In the genomic region with DNA sequence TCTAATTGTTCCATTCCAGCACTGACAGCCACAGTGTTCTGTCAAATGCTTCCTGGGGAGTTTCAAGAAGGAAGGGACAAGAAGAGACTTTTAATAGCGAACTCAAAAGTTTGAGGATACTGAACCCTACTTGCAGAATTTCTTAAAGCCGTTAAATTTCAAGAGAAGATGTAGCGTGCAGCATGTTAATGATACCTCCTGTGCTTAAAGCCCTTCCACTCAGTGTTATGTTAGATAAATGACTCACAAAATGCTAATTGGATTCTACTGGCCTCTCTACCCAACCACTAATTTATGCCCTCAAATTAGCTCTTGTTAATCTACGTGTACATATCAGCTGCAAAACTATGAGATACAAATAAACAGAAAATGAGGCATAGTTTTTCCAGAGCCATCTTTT, we compare ENCODE assay signal across 25 mouse cellular contexts.
"Had no signal": no experiment of that assay in that cellular context is flagged by ENCODE, and none has a peak within 500 bp of the region (broad histone marks: within the 10 kb centered on the region; RNA-seq: fewer than 3 reads in every experiment).

No protein-coding gene starts in this region.

- H3K4me2 ChIP-seq: heart, embryonic 12.5 days; hindbrain, embryonic 12.5 days; hindbrain, embryonic 14.5 days; intestine, embryonic 15.5 days; limb, embryonic 12.5 days; liver, embryonic 11.5 days; liver, embryonic 13.5 days had no signal

- H3K27me3 ChIP-seq: heart, embryonic 12.5 days; hindbrain, embryonic 12.5 days; intestine, embryonic 15.5 days; limb, embryonic 12.5 days; liver, embryonic 13.5 days had no signal

- H3K9ac ChIP-seq: heart, embryonic 12.5 days; hindbrain, embryonic 12.5 days; hindbrain, embryonic 14.5 days; intestine, embryonic 15.5 days; limb, embryonic 12.5 days; liver, embryonic 13.5 days had no signal

- H3K36me3 ChIP-seq: heart, embryonic 10.5 days; heart, embryonic 12.5 days; hindbrain, embryonic 10.5 days; hindbrain, embryonic 12.5 days; intestine, embryonic 15.5 days; limb, embryonic 10.5 days; limb, embryonic 12.5 days; liver, embryonic 13.5 days had no signal

- H3K27ac ChIP-seq: gastrocnemius, adult 2 months; heart, embryonic 10.5 days; hindbrain, embryonic 10.5 days; hindbrain, embryonic 12.5 days; hindbrain, embryonic 14.5 days; intestine, embryonic 15.5 days; limb, embryonic 10.5 days; limb, embryonic 12.5 days; liver, embryonic 13.5 days had no signal

- ATAC-seq: hindbrain, embryonic 16.5 days; inflammation-experienced regulatory T-cells, adult 6 months; intestine, embryonic 15.5 days; intestine, postnatal 0 days had no signal

- H3K4me3 ChIP-seq: gastrocnemius, adult 2 months; heart, embryonic 10.5 days; heart, embryonic 12.5 days; hindbrain, embryonic 10.5 days; hindbrain, embryonic 12.5 days; intestine, embryonic 15.5 days; limb, embryonic 10.5 days; limb, embryonic 12.5 days; liver, embryonic 13.5 days had no signal

- H3K9me3 ChIP-seq: heart, embryonic 10.5 days; heart, embryonic 12.5 days; hindbrain, embryonic 10.5 days; hindbrain, embryonic 12.5 days; intestine, embryonic 15.5 days; limb, embryonic 10.5 days; limb, embryonic 12.5 days; liver, embryonic 13.5 days had no signal

- DNase-seq: gastrocnemius, adult 2 months; gastrocnemius, postnatal 10 days; gastrocnemius, postnatal 25 days; heart, adult 18-20 months; heart, postnatal 10 days; heart, postnatal 4 days; kidney, adult 18-20 months; kidney, adult 8-10 months; kidney, postnatal 10 days; kidney, postnatal 25 days; kidney, postnatal 4 days; liver; liver, embryonic 13.5 days had no signal

- H3K4me1 ChIP-seq: heart, embryonic 10.5 days; heart, embryonic 12.5 days; hindbrain, embryonic 10.5 days; hindbrain, embryonic 12.5 days; intestine, embryonic 15.5 days; limb, embryonic 10.5 days; limb, embryonic 12.5 days; liver, embryonic 13.5 days had no signal
